In genomic region chr11:54156504-54156903, GRCm38 (mm10) we compare ENCODE assay signal across 14 mouse cellular contexts. TPM values are rescaled to one million over a fixed set of nuclear protein-coding genes. Genes with fewer than 3 reads are reported as not detected.
DNase-seq lines count a peak whose midpoint lies in the region; ATAC-seq and TF ChIP-seq lines count a peak whose summit lies in the region.
"Had no signal": no experiment of that assay in that cellular context is flagged by ENCODE, and none has a peak within 500 bp of the region (broad histone marks: within the 10 kb centered on the region; RNA-seq: fewer than 3 reads in every experiment).

No protein-coding gene starts in this region.

- no peaks in the 10 kb centered on the region for H3K27me3 ChIP-seq in forebrain, embryonic 11.5 days (ENCODE audit: control insufficient read depth, insufficient read depth, low read length)
- H3K27me3 ChIP-seq in forebrain, embryonic 16.5 days (replicated peaks; ENCODE audit: control insufficient read depth, insufficient read depth, low read length) = no peaks in the 10 kb centered on the region
- H3K27me3 ChIP-seq in lung, embryonic 14.5 days (ENCODE audit: insufficient read depth, low read length) = no peaks in the 10 kb centered on the region
- no peaks in the 10 kb centered on the region for H3K27me3 ChIP-seq in spleen, adult 2 months (ENCODE audit: control insufficient read depth, insufficient read depth, low read length)
- H3K27me3 ChIP-seq: embryonic facial prominence, embryonic 12.5 days; forebrain, embryonic 12.5 days had no signal

- H3K9me3 ChIP-seq in forebrain, embryonic 11.5 days (ENCODE audit: control insufficient read depth, low read length) = no peaks in the 10 kb centered on the region
- no peaks in the 10 kb centered on the region for H3K9me3 ChIP-seq in forebrain, embryonic 16.5 days (ENCODE audit: control insufficient read depth, low read length)
- no peaks in the 10 kb centered on the region for H3K9me3 ChIP-seq in lung, embryonic 14.5 days (ENCODE audit: low read depth, low read length)
- H3K9me3 ChIP-seq: embryonic facial prominence, embryonic 12.5 days; forebrain, embryonic 12.5 days; G1E; hindbrain, embryonic 10.5 days had no signal

- no peaks in the 10 kb centered on the region for H3K36me3 ChIP-seq in forebrain, embryonic 11.5 days (ENCODE audit: control insufficient read depth, insufficient read depth, low read length)
- H3K36me3 ChIP-seq in forebrain, embryonic 16.5 days (ENCODE audit: control insufficient read depth, insufficient read depth) = no peaks in the 10 kb centered on the region
- H3K36me3 ChIP-seq in lung, embryonic 14.5 days (ENCODE audit: insufficient read depth) = no peaks in the 10 kb centered on the region
- no peaks in the 10 kb centered on the region for H3K36me3 ChIP-seq in spleen, adult 2 months (ENCODE audit: control insufficient read depth, insufficient read depth, low read length)
- H3K36me3 ChIP-seq: embryonic facial prominence, embryonic 12.5 days; forebrain, embryonic 12.5 days; G1E; hindbrain, embryonic 10.5 days had no signal

- no peak overlapping the region for H3K27ac ChIP-seq in forebrain, embryonic 11.5 days (ENCODE audit: low read depth, low read length)
- H3K27ac ChIP-seq in forebrain, embryonic 16.5 days (ENCODE audit: low read length) = no peak overlapping the region
- peak overlapping the region; percentile 36; the same call in 1 of the 2 replicates for H3K27ac ChIP-seq in lung, embryonic 14.5 days (ENCODE audit: low read depth)
- H3K27ac ChIP-seq in spleen, adult 2 months (ENCODE audit: insufficient read depth, low read length) = peak overlapping the region; percentile 12; the same call in 1 of the 2 replicates
- H3K27ac ChIP-seq: embryonic facial prominence, embryonic 12.5 days; forebrain, embryonic 12.5 days; hindbrain, embryonic 10.5 days; hindbrain, embryonic 14.5 days had no signal

- ATAC-seq in forebrain, embryonic 11.5 days (replicated peaks; ENCODE audit: low FRiP score) = no peak
- ATAC-seq in forebrain, embryonic 16.5 days = no peak
- no peak for ATAC-seq in lung, embryonic 14.5 days (ENCODE audit: insufficient read depth)

- DNase-seq in forebrain, embryonic 11.5 days (ENCODE audit: low spot score) = peak; percentile 21
- no peak for DNase-seq in lung, embryonic 14.5 days
- DNase-seq in lung, postnatal 4 days = no peak
- no peak for DNase-seq in spleen, adult 2 months (ENCODE audit: low read depth in 1 of 2, low spot score in 2 of 2)
- no peak for DNase-seq in spleen, postnatal 4 days (ENCODE audit: low spot score in 2 of 2)
- DNase-seq in kidney, postnatal 25 days = no peak

- H3K4me1 ChIP-seq in forebrain, embryonic 11.5 days (replicated peaks; ENCODE audit: control insufficient read depth, insufficient read depth, low read length) = no peaks in the 10 kb centered on the region
- H3K4me1 ChIP-seq in forebrain, embryonic 16.5 days (replicated peaks; ENCODE audit: control insufficient read depth, insufficient read depth, low read length) = no peaks in the 10 kb centered on the region
- no peaks in the 10 kb centered on the region for H3K4me1 ChIP-seq in lung, embryonic 14.5 days (ENCODE audit: insufficient read depth)
- H3K4me1 ChIP-seq in spleen, adult 2 months (ENCODE audit: control insufficient read depth, insufficient read depth, insufficient read length) = peaks cover 23% of the 10 kb centered on the region; the same call in 1 of the 2 replicates
- H3K4me1 ChIP-seq: embryonic facial prominence, embryonic 12.5 days; forebrain, embryonic 12.5 days; hindbrain, embryonic 10.5 days had no signal

- H3K4me3 ChIP-seq in forebrain, embryonic 11.5 days (ENCODE audit: low read depth, low read length) = no peak overlapping the region
- H3K4me3 ChIP-seq in forebrain, embryonic 16.5 days (replicated peaks; ENCODE audit: low read length) = no peak overlapping the region
- no peak overlapping the region for H3K4me3 ChIP-seq in lung, embryonic 14.5 days (ENCODE audit: low read depth, low read length)
- H3K4me3 ChIP-seq in spleen, adult 2 months (ENCODE audit: extremely low read depth, insufficient read depth, insufficient read length) = no peak overlapping the region
- H3K4me3 ChIP-seq: embryonic facial prominence, embryonic 12.5 days; forebrain, embryonic 12.5 days; hindbrain, embryonic 10.5 days had no signal

- TF ChIP-seq POLR2A in spleen, adult 2 months (IDR thresholded peaks at IDR 0.05; ENCODE audit: low read depth, low read length) = no peak

- H3K9ac ChIP-seq in forebrain, embryonic 11.5 days (ENCODE audit: low read length) = no peak overlapping the region
- no peak overlapping the region for H3K9ac ChIP-seq in forebrain, embryonic 16.5 days (replicated peaks; ENCODE audit: low read depth, low read length)
- no peak overlapping the region for H3K9ac ChIP-seq in lung, embryonic 14.5 days
- H3K9ac ChIP-seq: embryonic facial prominence, embryonic 12.5 days; forebrain, embryonic 12.5 days; forebrain, postnatal 0 days; hindbrain, embryonic 14.5 days had no signal

- no peak for TF ChIP-seq CTCF in lung, embryonic 14.5 days (IDR thresholded peaks at IDR 0.05; ENCODE audit: low read depth)
- TF ChIP-seq CTCF in spleen, adult 2 months (IDR thresholded peaks at IDR 0.05; ENCODE audit: extremely low read depth, insufficient read depth, insufficient read length, insufficient replicate concordance) = no peak

- no peak overlapping the region for H3K4me2 ChIP-seq in forebrain, embryonic 11.5 days (ENCODE audit: low read depth, low read length, severe bottlenecking)
- no peak overlapping the region for H3K4me2 ChIP-seq in forebrain, embryonic 16.5 days (ENCODE audit: low read length)
- H3K4me2 ChIP-seq in lung, embryonic 14.5 days = no peak overlapping the region
- H3K4me2 ChIP-seq: embryonic facial prominence, embryonic 12.5 days; forebrain, embryonic 12.5 days; hindbrain, embryonic 14.5 days had no signal

RNA-seq across cellular contexts. Expression of gene P4ha2, which starts 56.6 kb away (rescaled TPM):
- 16.0 and 16.4 TPM in 2 replicates for polyA plus RNA-seq in forebrain, embryonic 11.5 days (2014; fragmentation: Nextera tagmentation; extraction: Ambion mirVana)
- 6.8 and 8.6 TPM in 2 replicates for polyA plus RNA-seq in forebrain, embryonic 16.5 days (2015; fragmentation: Nextera tagmentation; extraction: Ambion mirVana)
- 26.0 and 28.4 TPM in 2 replicates for polyA plus RNA-seq in lung, embryonic 14.5 days (2014; fragmentation: Nextera tagmentation; extraction: Ambion mirVana)
- polyA plus RNA-seq in spleen, adult 2 months (2012; rRNA removed) = 2.6 and 2.8 TPM in 2 replicates
- polyA plus RNA-seq: CD4-positive, CD25-positive, alpha-beta regulatory T cell, adult 4 months; G1E had no signal

Comparison
In these comparisons a context has a peak if more than half of its experiments do, and no peak if none do; other contexts are left out.
1. H3K27ac ChIP-seq: peak in lung, embryonic 14.5 days (single experiment) and spleen, adult 2 months (single experiment); none in forebrain, embryonic 11.5 days (single experiment) and forebrain, embryonic 16.5 days (single experiment).